Mouse (Mus musculus) testis, postnatal 10 days (tissue): ENCODE results near the gene Pim2.
A peak's percentile ranks its signal among the peaks of the same experiment; 100 is the strongest.
"Not testable (repeated sequence)": the region's sequence is repeated elsewhere in the genome, so short reads cannot be mapped to it uniquely, and the experiment has no call there.

Experiments
- DNase-seq: peaks from one replicate; pipeline ENCODE4 v3.0.0; 2021; ENCODE audit warnings: low spot score

The Pim2 gene

GRCm38 (mm10) chrX:7907735-7908134 is 29.7 kb downstream of the Pim2 start, which contains the start of gene Gm10491:
TSS of gene Gm10491 (minus strand) at chrX:7907835.
- no peak for DNase-seq

GRCm38 (mm10) chrX:7909242-7909641 is 31.2 kb downstream of the Pim2 start, which contains the start of gene Gm10490:
TSS of gene Gm10490 (plus strand) at chrX:7909542.
- DNase-seq, result not testable (repeated sequence)

GRCm38 (mm10) chrX:7910473-7910872 is 32.4 kb downstream of the Pim2 start:
- DNase-seq, result no peak

GRCm38 (mm10) chrX:7915669-7916068 is 37.6 kb downstream of the Pim2 start:
- not testable (repeated sequence) for DNase-seq

GRCm38 (mm10) chrX:7917960-7918359 is 39.9 kb downstream of the Pim2 start:
- DNase-seq, result not testable (repeated sequence)

- DNase-seq, result no peak
Measured at GRCm38 (mm10) chrX:7919601-7920383, 41.7 kb downstream of the Pim2 start, which contains the start of gene Pcsk1n. TSS of gene Pcsk1n (plus strand) at chrX:7919822.

GRCm38 (mm10) chrX:7922032-7922431 is 44.0 kb downstream of the Pim2 start:
- peak; percentile 42 for DNase-seq

- DNase-seq, result no peak
Measured at GRCm38 (mm10) chrX:7926266-7926665, 48.2 kb downstream of the Pim2 start.

- no peak for DNase-seq
Measured at GRCm38 (mm10) chrX:7927116-7927515, 49.1 kb downstream of the Pim2 start.

GRCm38 (mm10) chrX:7928270-7928790 is 50.3 kb downstream of the Pim2 start, which contains the start of gene Eras:
TSS of gene Eras (minus strand) at chrX:7928607.
- no peak for DNase-seq
